Mouse (Mus musculus) layer of hippocampus, adult 18-20 months (tissue): ENCODE measurements around the gene Slc9a3. TPM values are rescaled to one million over a fixed set of nuclear protein-coding genes. Genes with fewer than 3 reads are reported as not detected.
A peak's percentile ranks its signal among the peaks of the same experiment; 100 is the strongest.

Source experiments
- DNase-seq, 2 experiments: peaks; one replicate each; pipeline ENCODE4 v3.0.0; 2022; ENCODE audit warnings: low spot score in 2 of 2
- long read RNA-seq: library from polyadenylated mRNA; stranded (forward); transcript quantifications from one replicate; pipeline ENCODE4 v2.0.0, GENCODE M21; 2021
- total RNA-seq, 2 experiments: library from RNA; stranded (reverse); gene quantifications; 2 replicates each; pipeline ENCODE4 v1.2.3; 2021

Slc9a3 gene
- total RNA-seq = 1 to 10 TPM in 1 of 2 experiments, under 1 TPM in 1; 0.77 to 1.3 TPM
- long read RNA-seq, partial matches to known transcripts = 0 of 3 reads
- long read RNA-seq, other reads (novel, unspliced or antisense) = 2 of 3 reads

GRCm38 (mm10) chr13:74121141-74121602 lies at the start of gene Slc9a3:
Gene Slc9a3, plus strand, starts transcription at chr13:74121457.
- DNase-seq = peak in 1 of 2 experiments; percentile 11

- DNase-seq = no peak
Measured at GRCm38 (mm10) chr13:74071714-74072113, 49.5 kb upstream of the Slc9a3 start.

- DNase-seq = no peak
Measured at GRCm38 (mm10) chr13:74073369-74073768, 47.9 kb upstream of the Slc9a3 start.

GRCm38 (mm10) chr13:74090265-74090664 lies 31.0 kb upstream of the Slc9a3 start:
- no peak for DNase-seq

- DNase-seq = no peak
Measured at GRCm38 (mm10) chr13:74095936-74096335, 25.3 kb upstream of the Slc9a3 start.

GRCm38 (mm10) chr13:74096715-74097363 lies 24.4 kb upstream of the Slc9a3 start:
- DNase-seq = peak; percentile 57 to 67

GRCm38 (mm10) chr13:74098913-74099312 lies 22.3 kb upstream of the Slc9a3 start:
- DNase-seq = no peak

- DNase-seq = no peak
Measured at GRCm38 (mm10) chr13:74102108-74102830, 19.0 kb upstream of the Slc9a3 start.

GRCm38 (mm10) chr13:74102831-74103582 lies 18.2 kb upstream of the Slc9a3 start:
- peak; percentile 19 to 38 for DNase-seq

GRCm38 (mm10) chr13:74104417-74104816 lies 16.8 kb upstream of the Slc9a3 start:
- DNase-seq = no peak

- no peak for DNase-seq
Measured at GRCm38 (mm10) chr13:74107410-74107809, 13.8 kb upstream of the Slc9a3 start.

GRCm38 (mm10) chr13:74112593-74112992 lies 8.7 kb upstream of the Slc9a3 start:
- DNase-seq = no peak

GRCm38 (mm10) chr13:74113626-74114191 lies 7.5 kb upstream of the Slc9a3 start:
- DNase-seq = no peak

GRCm38 (mm10) chr13:74121795-74122330 lies 606 bp downstream of the Slc9a3 start:
- DNase-seq = no peak

GRCm38 (mm10) chr13:74122632-74123031 lies 1.4 kb downstream of the Slc9a3 start:
- no peak for DNase-seq

- DNase-seq = no peak
Measured at GRCm38 (mm10) chr13:74127571-74127970, 6.3 kb downstream of the Slc9a3 start.

- no peak for DNase-seq
Measured at GRCm38 (mm10) chr13:74129909-74130308, 8.7 kb downstream of the Slc9a3 start.

- no peak for DNase-seq
Measured at GRCm38 (mm10) chr13:74138906-74139647, 17.8 kb downstream of the Slc9a3 start.

GRCm38 (mm10) chr13:74140793-74141192 lies 19.5 kb downstream of the Slc9a3 start:
- DNase-seq = no peak

GRCm38 (mm10) chr13:74143282-74143681 lies 22.0 kb downstream of the Slc9a3 start:
- no peak for DNase-seq
